Mouse (Mus musculus) G1E (cell line): Measurements from ENCODE around the gene Ehf. TPM values are rescaled to one million over a fixed set of nuclear protein-coding genes. Genes with fewer than 3 reads are reported as not detected.

Source experiments
- ATAC-seq: 2 replicates; pipeline ENCODE4 v1.8.0; 2016; ENCODE audit warnings: mild to moderate bottlenecking; ENCODE audit not compliant: insufficient number of reproducible peaks, poor library complexity, low FRiP score, severe bottlenecking; ENCODE audit errors: extremely low read depth
- DNase-seq: peaks from one replicate; pipeline ENCODE4 v3.0.0; 2012; ENCODE audit warnings: low spot score
- H3K27me3 ChIP-seq: 2 replicates; pipeline ENCODE4 v1.6.1; 2012; ENCODE audit warnings: mild to moderate bottlenecking, low read length, inconsistent platforms; ENCODE audit not compliant: insufficient read depth
- H3K36me3 ChIP-seq: replicated peaks from 2 replicates; pipeline ENCODE3; 2012; ENCODE audit warnings: mild to moderate bottlenecking, inconsistent platforms
- H3K4me1 ChIP-seq: 2 replicates; pipeline ENCODE4 v1.6.1; 2012; ENCODE audit warnings: low read depth, low read length, inconsistent platforms, mixed read lengths; ENCODE audit not compliant: insufficient read depth
- H3K4me3 ChIP-seq: 2 replicates; pipeline ENCODE4 v1.5.1; 2012; ENCODE audit warnings: low read depth, mild to moderate bottlenecking, inconsistent platforms, low read length, moderate library complexity, mixed read lengths
- H3K9me3 ChIP-seq: replicated peaks from 2 replicates; pipeline ENCODE4 v1.6.1; 2012; ENCODE audit warnings: inconsistent platforms
- CTCF ChIP-seq: IDR thresholded peaks from 2 replicates; pipeline ENCODE4 v1.5.1; 2012; ENCODE audit warnings: low read depth, low read length, inconsistent platforms, mixed read lengths
- GATA1 ChIP-seq: IDR thresholded peaks from 2 replicates; pipeline ENCODE4 v1.6.1; 2012; ENCODE audit warnings: borderline replicate concordance, low read length, inconsistent platforms, mixed read lengths
- GATA2 ChIP-seq: IDR thresholded peaks from 2 replicates; pipeline ENCODE4 v1.6.1; 2012; ENCODE audit warnings: low read depth, low read length, inconsistent platforms, borderline replicate concordance
- POLR2AphosphoS5 ChIP-seq: IDR thresholded peaks from 2 replicates; pipeline ENCODE4 v1.6.1; 2012; ENCODE audit warnings: low read depth, low read length, inconsistent platforms; ENCODE audit not compliant: insufficient replicate concordance
- TAL1 ChIP-seq: conservative IDR thresholded peaks from 2 replicates; pipeline ENCODE4 v1.6.1; 2012; ENCODE audit warnings: low read depth, low read length, inconsistent platforms, mixed read lengths
- polyA plus RNA-seq: library from polyadenylated mRNA; stranded (reverse); fragments of >175 nt; gene quantifications from 2 replicates; pipeline ENCODE4 v1.2.3, GENCODE M21; 2012
- total RNA-seq, 2 experiments: library from RNA; stranded (forward) in 1 of 2; stranded (reverse) in 1 of 2; fragments of 200-1000 nt in 1 of 2; fragments of >200 nt in 1 of 2; fragmentation: Nextera tagmentation in 1 of 2; gene quantifications; 2 replicates each; pipeline ENCODE4 v1.2.3; 2014 to 2017

The Ehf gene
- total and polyA plus RNA-seq, 3 experiments: 0.15 to 21.1 (median 0.98) TPM

- Histone ChIP-seq H3K4me3 (no peak overlapping the region), H3K36me3 (no peaks in the 10 kb centered on the region), H3K9me3 (no peaks in the 10 kb centered on the region), H3K4me1 (peaks cover 46% of the 10 kb centered on the region), H3K27me3 (peaks cover 31% of the 10 kb centered on the region)
- DNase-seq (no peak), ATAC-seq (no peak)
- no peak for TF ChIP-seq GATA1
- TF ChIP-seq TAL1: no peak
- no peak for TF ChIP-seq CTCF
- no peak for TF ChIP-seq GATA2
- TF ChIP-seq POLR2AphosphoS5: no peak
These were observed 12.3 kb downstream of the Ehf start for GRCm38 (mm10) chr2:103290705-103291269.

GRCm38 (mm10) chr2:103290167-103290566 lies 12.9 kb downstream of the Ehf start:
- no peak for ATAC-seq

GRCm38 (mm10) chr2:103289407-103289950 lies 13.6 kb downstream of the Ehf start:
- H3K9me3 ChIP-seq: no peaks in the 10 kb centered on the region
- peaks cover 41% of the 10 kb centered on the region for H3K4me1 ChIP-seq
- H3K27me3 ChIP-seq: peaks cover 36% of the 10 kb centered on the region
- no peak for TF ChIP-seq POLR2AphosphoS5
- TF ChIP-seq CTCF: no peak
- TF ChIP-seq GATA1: no peak
- no peak for TF ChIP-seq TAL1
- no peak for TF ChIP-seq GATA2
- H3K4me3 ChIP-seq: no peak overlapping the region
- DNase-seq: no peak
- no peaks in the 10 kb centered on the region for H3K36me3 ChIP-seq
- no peak for ATAC-seq

More at GRCm38 (mm10) chr2:103290167-103290566, 12.9 kb downstream of the Ehf start:
- no peak overlapping the region for H3K4me3 ChIP-seq
- peaks cover 33% of the 10 kb centered on the region for H3K27me3 ChIP-seq
- TF ChIP-seq CTCF (no peak), GATA1 (no peak), GATA2 (no peak), TAL1 (no peak), POLR2AphosphoS5 (no peak)
- no peaks in the 10 kb centered on the region for H3K9me3 ChIP-seq
- peaks cover 44% of the 10 kb centered on the region for H3K4me1 ChIP-seq
- DNase-seq: no peak
- H3K36me3 ChIP-seq: no peaks in the 10 kb centered on the region

- peaks cover 27% of the 10 kb centered on the region for H3K4me1 ChIP-seq
- TF ChIP-seq GATA2: no peak
- TF ChIP-seq GATA1: no peak
- TF ChIP-seq POLR2AphosphoS5: no peak
- no peak for TF ChIP-seq CTCF
- TF ChIP-seq TAL1: no peak
- DNase-seq (no peak), ATAC-seq (no peak)
- H3K36me3 ChIP-seq: no peaks in the 10 kb centered on the region
- peaks cover 40% of the 10 kb centered on the region for H3K27me3 ChIP-seq
- no peak overlapping the region for H3K4me3 ChIP-seq
- no peaks in the 10 kb centered on the region for H3K9me3 ChIP-seq
These were observed 15.4 kb downstream of the Ehf start for GRCm38 (mm10) chr2:103287716-103288115.

GRCm38 (mm10) chr2:103285561-103285960 lies 17.5 kb downstream of the Ehf start:
- TF ChIP-seq POLR2AphosphoS5: no peak
- DNase-seq: no peak
- peaks cover 27% of the 10 kb centered on the region for H3K4me1 ChIP-seq
- H3K9me3 ChIP-seq: no peaks in the 10 kb centered on the region
- H3K4me3 ChIP-seq: no peak overlapping the region
- no peaks in the 10 kb centered on the region for H3K36me3 ChIP-seq
- ATAC-seq: no peak
- peaks cover 47% of the 10 kb centered on the region for H3K27me3 ChIP-seq

GRCm38 (mm10) chr2:103283730-103284129 lies 19.3 kb downstream of the Ehf start:
- Histone ChIP-seq H3K4me3 (no peak overlapping the region), H3K36me3 (no peaks in the 10 kb centered on the region), H3K4me1 (peaks cover 24% of the 10 kb centered on the region), H3K9me3 (no peaks in the 10 kb centered on the region), H3K27me3 (peaks cover 51% of the 10 kb centered on the region)
- no peak for DNase-seq
- TF ChIP-seq GATA2: no peak
- no peak for TF ChIP-seq CTCF
- TF ChIP-seq TAL1: no peak
- no peak for TF ChIP-seq POLR2AphosphoS5
- TF ChIP-seq GATA1: no peak
- ATAC-seq: no peak
